Mouse (Mus musculus): ENCODE measurements around the gene Sept9.

Gene Sept9

GRCm38 (mm10) chr11:117344339-117345021, 145.0 kb downstream of the Sept9 start:
- DNase-seq (ENCODE audit: low spot score in 2 of 2): no peak

GRCm38 (mm10) chr11:117345022-117345765, 145.7 kb downstream of the Sept9 start:
- no peak for DNase-seq (ENCODE audit: low spot score in 2 of 2)

- DNase-seq (ENCODE audit: low spot score in 2 of 2): no peak
Measured at GRCm38 (mm10) chr11:117347256-117347655, 147.8 kb downstream of the Sept9 start.

GRCm38 (mm10) chr11:117348429-117349103, 149.1 kb downstream of the Sept9 start:
- no peak for DNase-seq (ENCODE audit: low spot score in 2 of 2)

GRCm38 (mm10) chr11:117349429-117350363, 150.2 kb downstream of the Sept9 start:
- no peak for DNase-seq (ENCODE audit: low spot score in 2 of 2)

- no peak for DNase-seq (ENCODE audit: low spot score in 2 of 2)
Measured at GRCm38 (mm10) chr11:117350462-117351222, 151.2 kb downstream of the Sept9 start.

- no peak for DNase-seq (ENCODE audit: low spot score in 2 of 2)
Measured at GRCm38 (mm10) chr11:117353126-117353525, 153.7 kb downstream of the Sept9 start.

GRCm38 (mm10) chr11:117354107-117354506, 154.6 kb downstream of the Sept9 start:
- peak; percentile 82 for DNase-seq (ENCODE audit: low spot score in 2 of 2)

- no peak for DNase-seq (ENCODE audit: low spot score in 2 of 2)
Measured at GRCm38 (mm10) chr11:117356937-117357336, 157.5 kb downstream of the Sept9 start.

GRCm38 (mm10) chr11:117357916-117358639, 158.6 kb downstream of the Sept9 start:
- DNase-seq (ENCODE audit: low spot score in 2 of 2): peak; percentile 86 to 93

GRCm38 (mm10) chr11:117359161-117359560, 159.7 kb downstream of the Sept9 start:
- no peak for DNase-seq (ENCODE audit: low spot score in 2 of 2)

- DNase-seq (ENCODE audit: low spot score in 2 of 2): peak in 1 of 2 experiments; percentile 63
Measured at GRCm38 (mm10) chr11:117359870-117360269, 160.4 kb downstream of the Sept9 start.

GRCm38 (mm10) chr11:117360561-117360960, 161.1 kb downstream of the Sept9 start:
- no peak for DNase-seq (ENCODE audit: low spot score in 2 of 2)

- no peak for DNase-seq (ENCODE audit: low spot score in 2 of 2)
Measured at GRCm38 (mm10) chr11:117362307-117362706, 162.8 kb downstream of the Sept9 start.

- no peak for DNase-seq (ENCODE audit: low spot score in 2 of 2)
Measured at GRCm38 (mm10) chr11:117363918-117364317, 164.5 kb downstream of the Sept9 start.

GRCm38 (mm10) chr11:117366426-117366825, 167.0 kb downstream of the Sept9 start:
- DNase-seq (ENCODE audit: low spot score in 2 of 2): no peak

GRCm38 (mm10) chr11:117366861-117367357, 167.4 kb downstream of the Sept9 start:
- no peak for DNase-seq (ENCODE audit: low spot score in 2 of 2)

- DNase-seq (ENCODE audit: low spot score in 2 of 2): no peak
Measured at GRCm38 (mm10) chr11:117367937-117368336, 168.5 kb downstream of the Sept9 start.

GRCm38 (mm10) chr11:117369347-117369746, 169.9 kb downstream of the Sept9 start:
- DNase-seq (ENCODE audit: low spot score in 2 of 2): no peak

Data from heart, adult 9 months (tissue).